Mouse (Mus musculus): ENCODE data around the gene B4galt2. TPM values are rescaled to one million over a fixed set of nuclear protein-coding genes. Genes with fewer than 3 reads are reported as not detected.
A peak's percentile ranks its signal among the peaks of the same experiment; 100 is the strongest.

The B4galt2 gene
- polyA plus RNA-seq, 1 experiment: 2.4 TPM

DNA sequence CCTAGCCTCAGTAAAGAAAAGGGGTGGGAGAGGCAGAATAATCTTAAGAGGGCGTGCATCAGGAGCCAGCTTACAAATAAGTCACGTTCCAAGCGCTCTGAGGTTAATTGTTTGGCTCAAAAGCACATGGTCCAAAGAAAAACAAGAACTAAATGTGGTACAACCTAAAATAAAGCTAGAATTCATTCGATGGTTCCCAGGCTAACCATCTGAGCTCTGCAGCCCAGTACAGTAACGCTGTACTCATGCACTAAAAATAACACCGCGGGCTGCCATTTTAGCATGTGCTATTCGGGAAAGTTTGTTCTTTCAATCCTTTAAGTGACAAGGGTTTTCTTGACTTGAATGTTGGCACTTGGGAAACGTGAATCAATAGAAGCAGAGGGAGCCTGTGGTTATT is 22.7 kb downstream of the B4galt2 start:
- H3K27ac ChIP-seq (ENCODE audit: control insufficient read depth, insufficient read depth, low read depth, low read length, poor library complexity): no peak overlapping the region

DNA sequence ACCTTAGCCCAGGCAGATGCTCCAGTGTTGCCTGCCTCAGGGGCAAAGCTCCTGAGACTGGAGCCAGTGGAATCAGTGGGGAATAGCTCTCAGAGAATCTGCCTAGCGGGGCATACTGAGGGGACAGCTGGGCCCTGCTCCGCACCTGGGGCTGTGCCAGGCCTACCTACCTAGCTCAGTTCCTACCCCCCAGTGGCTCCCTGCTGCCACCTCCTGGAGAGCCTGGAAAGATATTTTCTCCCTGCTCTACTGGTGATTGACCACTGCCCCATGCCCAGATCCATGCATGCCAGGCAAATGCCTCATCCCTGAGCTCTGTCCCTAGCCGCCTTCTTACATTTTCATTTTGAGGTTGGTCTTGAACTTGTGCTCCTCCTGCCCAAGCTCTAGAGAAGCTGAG is 24.5 kb downstream of the B4galt2 start:
- H3K4me1 ChIP-seq (ENCODE audit: control insufficient read depth, insufficient read depth, low read length): no peaks in the 10 kb centered on the region; the same call in 1 of the 2 replicates
- no peak for TF ChIP-seq POLR2A (IDR thresholded peaks at IDR 0.05; ENCODE audit: borderline replicate concordance, control insufficient read depth, low read depth, low read length)
- peak; percentile 61 for TF ChIP-seq CTCF (IDR thresholded peaks at IDR 0.05; ENCODE audit: control insufficient read depth, insufficient read depth, low read length)
- 75% methylated on average over 3 of the region's 3 CpGs for WGBS
- H3K4me3 ChIP-seq (replicated peaks; ENCODE audit: control insufficient read depth, low read depth, low read length): no peak overlapping the region
- no peak overlapping the region for H3K27ac ChIP-seq (ENCODE audit: control insufficient read depth, insufficient read depth, low read depth, low read length, poor library complexity)

More for the DNA sequence above, 22.7 kb downstream of the B4galt2 start:
- no peak overlapping the region for H3K4me3 ChIP-seq (replicated peaks; ENCODE audit: control insufficient read depth, low read depth, low read length)
- TF ChIP-seq CTCF (IDR thresholded peaks at IDR 0.05; ENCODE audit: control insufficient read depth, insufficient read depth, low read length) (no peak), POLR2A (IDR thresholded peaks at IDR 0.05; ENCODE audit: borderline replicate concordance, control insufficient read depth, low read depth, low read length) (no peak)
- no peaks in the 10 kb centered on the region; the same call in 1 of the 2 replicates for H3K4me1 ChIP-seq (ENCODE audit: control insufficient read depth, insufficient read depth, low read length)
- 87% methylated on average over 9 of the region's 9 CpGs for WGBS

DNA sequence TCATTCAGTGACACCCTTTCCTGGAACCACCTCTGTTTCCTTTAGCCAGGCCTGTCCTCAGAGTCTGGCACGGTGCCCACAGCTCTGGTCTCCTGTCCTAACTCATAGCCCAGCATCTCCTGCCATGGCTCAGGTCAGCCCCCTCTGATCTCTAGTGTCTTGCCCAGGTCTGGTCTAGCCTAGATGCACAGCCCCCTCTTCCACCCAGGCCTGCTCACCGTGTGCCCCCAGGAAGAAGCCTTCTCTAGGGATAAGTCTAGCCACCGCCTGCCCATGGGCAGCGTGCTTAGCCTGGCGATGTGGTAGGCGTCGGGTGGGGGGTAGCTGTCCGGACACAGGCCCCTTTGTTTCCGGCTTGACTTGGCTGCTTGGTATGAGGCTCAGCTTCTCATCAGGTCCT is 28.1 kb downstream of the B4galt2 start:
- no peak for TF ChIP-seq POLR2A (IDR thresholded peaks at IDR 0.05; ENCODE audit: borderline replicate concordance, control insufficient read depth, low read depth, low read length)
- no peak for TF ChIP-seq CTCF (IDR thresholded peaks at IDR 0.05; ENCODE audit: control insufficient read depth, insufficient read depth, low read length)
- no peaks in the 10 kb centered on the region for H3K4me1 ChIP-seq (ENCODE audit: control insufficient read depth, insufficient read depth, low read length)
- H3K27ac ChIP-seq (ENCODE audit: control insufficient read depth, insufficient read depth, low read depth, low read length, poor library complexity): no peak overlapping the region
- WGBS: 92% methylated on average over 9 of the region's 9 CpGs
- no peak overlapping the region for H3K4me3 ChIP-seq (replicated peaks; ENCODE audit: control insufficient read depth, low read depth, low read length)

DNA sequence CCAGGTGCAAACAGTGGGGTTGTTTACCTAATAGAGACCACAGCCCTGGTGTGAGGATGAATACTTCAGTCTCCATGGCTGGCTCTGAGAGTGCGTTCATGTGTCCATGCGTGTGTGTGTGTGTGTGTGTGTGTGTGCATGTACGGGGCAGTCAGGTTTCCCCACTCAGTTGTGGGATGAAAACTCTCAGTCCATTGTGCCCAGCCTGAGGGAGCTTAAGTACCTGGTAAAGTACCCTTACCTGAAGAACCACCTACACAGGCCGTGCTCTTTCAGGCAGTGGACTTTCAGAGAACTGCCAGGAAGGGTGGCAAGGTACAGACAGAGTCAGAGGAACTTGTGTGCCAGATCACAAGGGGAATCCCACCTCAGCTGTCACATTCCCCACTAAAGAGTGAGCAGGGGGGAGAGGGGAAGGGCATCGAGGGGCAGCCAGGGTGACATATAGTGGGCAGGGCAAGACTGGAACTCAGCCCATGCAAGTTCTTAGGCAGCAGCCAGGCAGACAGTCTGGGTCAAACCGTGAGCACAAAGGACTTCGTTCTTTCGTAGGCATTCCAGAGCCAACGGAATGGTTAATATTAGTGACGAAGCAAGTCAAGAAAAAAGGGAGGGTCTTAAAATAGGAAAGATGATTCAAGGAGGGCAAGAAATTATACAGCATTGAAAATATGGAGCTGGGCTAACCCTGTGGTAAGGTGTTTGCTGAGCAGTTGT is 31.0 kb downstream of the B4galt2 start:
- Histone ChIP-seq H3K27ac (ENCODE audit: control insufficient read depth, insufficient read depth, low read depth, low read length, poor library complexity) (no peak overlapping the region), H3K4me3 (replicated peaks; ENCODE audit: control insufficient read depth, low read depth, low read length) (no peak overlapping the region), H3K4me1 (ENCODE audit: control insufficient read depth, insufficient read depth, low read length) (no peaks in the 10 kb centered on the region)
- WGBS: 89% methylated on average over 10 of the region's 10 CpGs
- TF ChIP-seq CTCF (IDR thresholded peaks at IDR 0.05; ENCODE audit: control insufficient read depth, insufficient read depth, low read length) (no peak), POLR2A (IDR thresholded peaks at IDR 0.05; ENCODE audit: borderline replicate concordance, control insufficient read depth, low read depth, low read length) (no peak)

DNA sequence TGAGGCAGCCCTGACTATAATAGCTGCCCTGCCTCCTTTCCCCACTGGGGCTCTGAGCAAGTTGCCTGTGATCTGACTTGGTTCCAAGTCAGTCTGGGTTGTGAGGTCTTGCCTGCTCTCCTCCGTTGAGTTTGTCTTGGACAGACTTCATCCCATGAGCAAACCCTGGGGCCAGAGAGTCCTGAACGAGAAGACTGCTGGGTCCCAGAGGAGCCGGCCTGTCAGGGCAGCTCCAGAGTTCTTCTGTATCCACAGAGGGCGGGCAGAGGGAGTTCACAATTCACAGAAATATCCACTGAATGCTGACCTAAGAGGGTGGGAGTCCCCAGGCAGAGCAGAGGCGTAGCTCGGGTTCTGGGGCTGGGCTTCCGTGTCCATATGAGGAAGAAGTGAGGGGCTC is 32.4 kb downstream of the B4galt2 start:
- TF ChIP-seq CTCF (IDR thresholded peaks at IDR 0.05; ENCODE audit: control insufficient read depth, insufficient read depth, low read length) (no peak), POLR2A (IDR thresholded peaks at IDR 0.05; ENCODE audit: borderline replicate concordance, control insufficient read depth, low read depth, low read length) (no peak)
- WGBS: 86% methylated on average over 7 of the region's 7 CpGs
- H3K4me1 ChIP-seq (ENCODE audit: control insufficient read depth, insufficient read depth, low read length): no peaks in the 10 kb centered on the region
- no peak overlapping the region for H3K27ac ChIP-seq (ENCODE audit: control insufficient read depth, insufficient read depth, low read depth, low read length, poor library complexity)
- H3K4me3 ChIP-seq (replicated peaks; ENCODE audit: control insufficient read depth, low read depth, low read length): no peak overlapping the region

DNA sequence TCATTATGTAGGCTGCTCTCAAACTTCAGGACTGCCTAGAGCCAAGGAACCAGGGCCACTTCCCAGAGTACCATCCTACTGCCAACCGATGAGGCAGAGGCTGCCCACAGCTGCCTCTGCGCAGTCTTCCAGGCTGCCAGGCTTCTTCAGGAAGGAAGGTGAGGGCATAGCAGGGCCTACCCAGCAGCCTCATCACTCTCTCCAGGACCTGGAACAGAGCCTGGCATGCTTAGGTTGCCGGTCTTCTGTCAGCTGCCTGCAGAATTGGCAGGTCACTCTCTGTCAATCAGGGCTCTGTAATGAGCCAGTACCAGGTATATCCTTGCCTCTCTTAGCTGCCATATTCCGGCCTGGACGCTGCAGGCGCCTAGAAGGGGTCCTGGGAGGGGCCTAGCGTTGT is 33.1 kb downstream of the B4galt2 start:
- H3K4me1 ChIP-seq (ENCODE audit: control insufficient read depth, insufficient read depth, low read length): no peaks in the 10 kb centered on the region
- TF ChIP-seq POLR2A (IDR thresholded peaks at IDR 0.05; ENCODE audit: borderline replicate concordance, control insufficient read depth, low read depth, low read length) (no peak), CTCF (IDR thresholded peaks at IDR 0.05; ENCODE audit: control insufficient read depth, insufficient read depth, low read length) (no peak)
- no peak overlapping the region for H3K4me3 ChIP-seq (replicated peaks; ENCODE audit: control insufficient read depth, low read depth, low read length)
- H3K27ac ChIP-seq (ENCODE audit: control insufficient read depth, insufficient read depth, low read depth, low read length, poor library complexity): no peak overlapping the region
- 85% methylated on average over 7 of the region's 7 CpGs for WGBS

DNA sequence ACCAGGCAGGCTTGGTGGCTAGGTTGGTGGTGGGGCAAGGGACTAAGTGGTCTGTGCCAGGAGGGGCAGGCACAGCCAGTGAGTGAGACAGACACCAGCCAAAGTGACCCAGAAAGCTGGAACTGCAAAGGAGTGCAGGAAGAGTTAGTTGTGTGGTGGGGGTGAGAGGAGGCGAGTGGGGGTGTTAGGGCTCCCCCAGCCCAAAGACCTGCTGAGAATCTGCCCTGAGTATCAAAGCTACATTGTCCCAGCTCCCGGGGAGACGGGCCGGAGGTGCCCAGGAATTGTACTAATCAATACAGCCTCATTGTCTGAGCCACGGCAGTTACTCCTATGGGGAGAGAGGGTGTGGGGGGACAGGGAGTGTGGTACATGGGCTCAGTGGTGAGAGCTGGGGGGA is 33.8 kb downstream of the B4galt2 start:
- H3K27ac ChIP-seq (ENCODE audit: control insufficient read depth, insufficient read depth, low read depth, low read length, poor library complexity): no peak overlapping the region
- 91% methylated on average over 5 of the region's 5 CpGs for WGBS
- TF ChIP-seq CTCF (IDR thresholded peaks at IDR 0.05; ENCODE audit: control insufficient read depth, insufficient read depth, low read length) (no peak), POLR2A (IDR thresholded peaks at IDR 0.05; ENCODE audit: borderline replicate concordance, control insufficient read depth, low read depth, low read length) (no peak)
- H3K4me1 ChIP-seq (ENCODE audit: control insufficient read depth, insufficient read depth, low read length): no peaks in the 10 kb centered on the region
- H3K4me3 ChIP-seq (replicated peaks; ENCODE audit: control insufficient read depth, low read depth, low read length): no peak overlapping the region

DNA sequence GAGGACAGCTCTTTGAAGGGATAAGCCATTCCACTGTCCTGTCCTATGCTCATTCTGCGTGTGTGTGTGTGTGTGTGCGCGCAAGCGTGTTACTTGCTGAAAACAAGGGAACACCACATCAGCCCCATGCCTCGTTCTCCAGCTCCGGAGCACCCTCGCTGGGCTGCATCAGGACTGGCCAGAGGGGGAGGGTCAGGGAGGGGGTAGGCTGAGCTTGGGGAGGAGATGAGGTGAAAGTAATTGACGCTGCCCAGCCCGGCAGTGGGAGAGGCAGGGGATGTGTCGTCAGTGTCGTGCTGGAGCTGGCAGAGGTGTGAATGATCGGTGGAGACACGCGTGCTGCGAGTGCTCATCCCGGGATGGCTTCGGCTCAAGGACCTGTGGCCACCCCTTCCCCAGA is 34.2 kb downstream of the B4galt2 start:
- TF ChIP-seq POLR2A (IDR thresholded peaks at IDR 0.05; ENCODE audit: borderline replicate concordance, control insufficient read depth, low read depth, low read length): no peak
- no peak for TF ChIP-seq CTCF (IDR thresholded peaks at IDR 0.05; ENCODE audit: control insufficient read depth, insufficient read depth, low read length)
- 89% methylated on average over 17 of the region's 17 CpGs for WGBS
- Histone ChIP-seq H3K27ac (ENCODE audit: control insufficient read depth, insufficient read depth, low read depth, low read length, poor library complexity) (no peak overlapping the region), H3K4me1 (ENCODE audit: control insufficient read depth, insufficient read depth, low read length) (no peaks in the 10 kb centered on the region), H3K4me3 (replicated peaks; ENCODE audit: control insufficient read depth, low read depth, low read length) (no peak overlapping the region)

DNA sequence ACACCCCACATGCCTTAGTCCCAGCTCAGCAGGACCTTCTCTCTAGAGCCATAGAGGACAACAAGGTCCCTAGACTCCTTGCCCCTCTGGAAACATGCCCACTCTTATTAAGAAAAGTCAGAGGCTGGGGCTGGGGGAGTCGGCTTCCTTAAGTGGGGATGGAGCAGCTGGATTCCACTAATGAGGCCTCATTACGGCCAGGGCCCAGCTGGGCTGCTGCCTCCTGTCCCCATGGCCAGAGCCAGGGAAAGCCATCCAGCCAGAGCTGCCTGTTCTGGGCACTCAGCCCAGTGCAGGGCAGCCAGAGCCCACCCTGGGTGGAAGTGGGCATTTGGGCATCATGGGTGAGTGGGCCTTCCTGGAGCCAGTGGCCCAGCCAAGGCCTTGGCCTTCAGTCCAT is 36.3 kb downstream of the B4galt2 start:
- no peak overlapping the region for H3K27ac ChIP-seq (ENCODE audit: control insufficient read depth, insufficient read depth, low read depth, low read length, poor library complexity)

More for the DNA sequence above, 36.3 kb downstream of the B4galt2 start:
- WGBS: 91% methylated on average over 2 of the region's 2 CpGs
- no peaks in the 10 kb centered on the region for H3K4me1 ChIP-seq (ENCODE audit: control insufficient read depth, insufficient read depth, low read length)
- no peak overlapping the region for H3K4me3 ChIP-seq (replicated peaks; ENCODE audit: control insufficient read depth, low read depth, low read length)
- no peak for TF ChIP-seq POLR2A (IDR thresholded peaks at IDR 0.05; ENCODE audit: borderline replicate concordance, control insufficient read depth, low read depth, low read length)
- no peak for TF ChIP-seq CTCF (IDR thresholded peaks at IDR 0.05; ENCODE audit: control insufficient read depth, insufficient read depth, low read length)

Measured in bone marrow, adult 2 months (tissue).